Mouse (Mus musculus) embryo, embryonic 9.5 days (tissue): ENCODE data around the gene 1700019A02Rik.

Source experiments
- DNase-seq: peaks from one replicate; pipeline ENCODE4 v3.0.0-alpha.2; 2017; ENCODE audit errors: extremely low spot score

The 1700019A02Rik gene

GRCm38 (mm10) chr1:53187536-53187935, at the start of gene 1700019A02Rik:
Gene 1700019A02Rik (minus strand): TSS chr1:53187636.
- no peak for DNase-seq

GRCm38 (mm10) chr1:53226063-53226462, 38.6 kb upstream of the 1700019A02Rik start:
- DNase-seq, result no peak

GRCm38 (mm10) chr1:53225616-53226015, 38.2 kb upstream of the 1700019A02Rik start:
- DNase-seq, result no peak

- DNase-seq, result no peak
These were observed 37.3 kb upstream of the 1700019A02Rik start for GRCm38 (mm10) chr1:53224775-53225174.

GRCm38 (mm10) chr1:53210136-53210535, 22.7 kb upstream of the 1700019A02Rik start:
- DNase-seq, result no peak

- no peak for DNase-seq
These were observed 16.5 kb upstream of the 1700019A02Rik start for GRCm38 (mm10) chr1:53203902-53204301.

- no peak for DNase-seq
These were observed 14.3 kb upstream of the 1700019A02Rik start for GRCm38 (mm10) chr1:53201630-53202199.

- DNase-seq, result no peak
These were observed 7.1 kb upstream of the 1700019A02Rik start for GRCm38 (mm10) chr1:53194536-53194935.

GRCm38 (mm10) chr1:53191234-53191633, 3.8 kb upstream of the 1700019A02Rik start:
- no peak for DNase-seq

GRCm38 (mm10) chr1:53189620-53190019, 2.2 kb upstream of the 1700019A02Rik start:
- no peak for DNase-seq

GRCm38 (mm10) chr1:53186301-53186700, 1.1 kb downstream of the 1700019A02Rik start:
- DNase-seq, result no peak

- no peak for DNase-seq
These were observed 29.7 kb downstream of the 1700019A02Rik start for GRCm38 (mm10) chr1:53157715-53158114.

- no peak for DNase-seq
These were observed 64.4 kb downstream of the 1700019A02Rik start for GRCm38 (mm10) chr1:53123066-53123465.

GRCm38 (mm10) chr1:53110561-53110960, 76.9 kb downstream of the 1700019A02Rik start:
- DNase-seq, result no peak
